Mouse (Mus musculus) retina, postnatal 7 days (tissue): ENCODE results near the gene Pde1a.

ENCODE experiments used
- DNase-seq: peaks from one replicate; pipeline ENCODE4 v3.0.0-alpha.2; 2012; ENCODE audit warnings: low read depth, low spot score

Pde1a gene

DNA sequence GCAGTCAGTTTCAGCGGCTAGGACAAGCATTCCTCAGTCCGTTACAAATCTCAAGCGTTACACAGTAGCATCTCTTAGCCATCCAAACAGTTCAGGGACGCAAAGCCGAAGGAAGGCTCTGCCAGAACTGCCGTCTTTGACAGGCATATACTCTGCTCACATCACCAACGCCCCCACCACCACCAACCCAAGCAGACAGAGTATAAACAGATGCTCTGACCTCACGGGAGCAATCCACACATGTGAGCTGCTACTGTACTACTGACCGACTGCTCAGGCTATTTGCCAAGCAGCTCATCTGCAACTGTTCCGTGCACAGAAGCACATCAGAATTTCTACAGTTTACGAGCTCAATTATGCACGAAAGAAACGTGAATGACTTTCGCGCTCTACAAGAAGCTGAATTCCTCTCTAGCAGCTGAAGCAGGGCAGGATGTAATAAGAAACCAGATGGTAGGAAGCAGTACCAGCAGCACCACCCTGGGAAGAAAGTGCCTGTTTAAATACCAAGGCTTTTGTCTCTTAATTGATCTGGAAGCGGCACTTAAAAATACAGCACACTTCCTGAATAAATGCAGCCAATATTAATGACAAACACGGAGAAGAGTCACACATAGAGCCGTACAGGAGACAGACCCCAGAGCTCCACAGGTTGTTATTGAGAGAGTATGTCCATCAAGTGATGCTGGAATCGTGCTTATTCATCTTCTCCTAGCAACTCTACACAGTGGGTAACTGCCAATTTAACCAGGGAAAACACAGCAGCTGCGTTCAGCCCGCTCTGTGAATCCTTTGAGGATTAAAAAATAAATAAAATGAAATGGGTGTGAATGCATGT is at the start of gene Pde1a:
Gene Pde1a, minus strand, starts transcription at position 598 of the 838 bp plus-strand sequence.
- DNase-seq: no peak

DNA sequence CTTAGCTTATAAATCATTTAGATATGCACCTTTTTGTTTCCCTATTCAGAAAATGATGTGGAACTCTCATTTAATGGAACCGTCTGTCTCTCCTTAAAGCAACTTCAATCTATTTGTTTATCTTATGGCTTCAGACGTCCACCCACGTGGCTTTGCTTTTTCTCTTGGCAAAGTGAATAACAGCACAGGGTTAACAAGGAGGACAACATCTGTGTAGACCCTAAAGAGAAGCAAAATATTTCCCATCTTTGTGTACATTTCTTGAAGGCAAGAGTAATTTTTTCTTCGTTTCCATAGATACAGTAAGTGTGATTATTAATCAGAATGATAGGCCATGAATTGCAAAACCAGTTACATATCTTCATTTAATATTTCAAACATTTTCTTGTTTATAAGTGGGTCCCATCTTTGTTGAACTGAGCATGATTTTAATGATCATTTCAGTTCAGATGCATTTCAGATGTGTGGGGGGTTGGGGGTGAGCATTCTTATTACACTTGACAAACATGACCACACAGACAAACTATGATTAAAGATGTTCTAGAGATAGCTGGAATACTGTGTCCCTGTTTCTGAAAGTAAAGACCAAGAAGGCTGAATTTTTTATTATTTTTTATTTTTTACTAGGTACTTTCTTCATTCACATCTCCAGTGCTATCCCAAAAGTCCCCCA is 49.5 kb upstream of the Pde1a start:
- no peak for DNase-seq

DNA sequence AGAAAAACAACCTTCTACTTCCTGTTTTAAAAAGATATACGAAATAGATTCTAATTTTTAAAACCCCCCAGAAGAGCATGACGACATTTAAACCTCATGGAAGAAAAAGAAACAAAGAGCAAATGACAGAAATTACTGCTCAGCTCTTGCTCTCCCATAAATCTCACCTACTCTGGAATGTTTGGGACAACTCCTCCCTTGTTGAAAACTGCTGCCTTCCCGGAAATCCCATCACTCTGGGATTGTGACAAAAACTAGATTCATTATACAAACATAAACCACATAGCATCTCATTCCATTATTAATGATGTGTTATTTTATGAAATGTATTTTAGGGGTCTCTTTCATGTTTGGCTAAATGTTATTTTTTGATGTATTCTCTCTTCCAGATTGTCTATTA is 48.9 kb upstream of the Pde1a start:
- no peak for DNase-seq

DNA sequence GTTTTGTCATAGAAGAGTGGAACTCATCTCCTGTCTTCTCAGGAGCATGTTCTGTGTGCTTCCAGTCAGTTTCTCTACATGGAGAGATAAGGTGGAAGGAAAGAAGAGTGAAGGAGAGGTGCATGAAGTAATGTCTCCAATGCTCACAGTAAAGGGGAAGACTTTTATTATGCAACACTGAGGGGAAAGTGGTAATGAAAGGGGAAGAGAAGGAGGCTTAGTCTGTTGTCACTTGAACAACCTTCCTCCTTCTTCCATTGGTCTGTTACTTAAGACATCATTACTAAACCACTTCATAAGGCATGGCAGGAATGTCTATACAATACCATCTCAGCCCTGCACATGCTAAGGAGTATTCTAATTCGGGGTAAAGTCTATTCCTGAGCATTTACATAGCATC is 38.8 kb upstream of the Pde1a start:
- no peak for DNase-seq

DNA sequence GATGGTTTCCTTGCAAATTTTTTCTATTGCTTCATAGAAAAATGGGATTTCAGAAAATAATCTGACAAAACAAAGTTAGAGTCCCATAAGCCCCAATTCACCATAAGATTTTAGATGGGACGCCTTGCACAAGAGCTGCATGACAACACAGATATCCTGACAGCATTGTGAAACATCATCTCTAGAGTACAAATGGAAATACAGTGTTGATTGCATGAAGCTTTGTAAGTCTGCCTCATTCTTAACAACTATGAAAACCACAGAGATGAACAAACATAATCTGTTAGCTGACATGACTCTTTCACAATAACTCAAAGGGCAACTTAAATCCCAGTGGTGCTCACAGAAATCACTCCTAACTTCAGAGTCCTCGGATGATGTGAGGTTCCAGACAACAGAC is 29.5 kb upstream of the Pde1a start:
- no peak for DNase-seq

DNA sequence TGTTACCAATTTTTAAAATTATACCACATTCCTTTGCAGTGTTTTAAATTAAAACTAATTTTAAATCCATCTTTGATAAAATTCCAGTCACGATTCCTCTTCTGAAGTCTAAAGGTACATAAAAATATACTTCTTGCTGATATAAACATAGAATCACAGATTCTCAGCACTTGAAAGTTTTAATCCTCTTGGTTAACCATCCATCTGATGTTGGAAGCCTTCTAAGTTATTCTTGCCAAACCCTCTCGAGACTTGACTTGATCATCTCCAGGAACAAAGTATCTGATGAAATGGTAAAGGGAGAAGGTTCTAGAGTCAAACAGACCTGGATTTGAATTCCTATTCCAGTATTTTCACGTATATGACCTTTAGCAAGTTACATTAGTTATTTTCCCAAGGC is 28.9 kb upstream of the Pde1a start:
- no peak for DNase-seq

DNA sequence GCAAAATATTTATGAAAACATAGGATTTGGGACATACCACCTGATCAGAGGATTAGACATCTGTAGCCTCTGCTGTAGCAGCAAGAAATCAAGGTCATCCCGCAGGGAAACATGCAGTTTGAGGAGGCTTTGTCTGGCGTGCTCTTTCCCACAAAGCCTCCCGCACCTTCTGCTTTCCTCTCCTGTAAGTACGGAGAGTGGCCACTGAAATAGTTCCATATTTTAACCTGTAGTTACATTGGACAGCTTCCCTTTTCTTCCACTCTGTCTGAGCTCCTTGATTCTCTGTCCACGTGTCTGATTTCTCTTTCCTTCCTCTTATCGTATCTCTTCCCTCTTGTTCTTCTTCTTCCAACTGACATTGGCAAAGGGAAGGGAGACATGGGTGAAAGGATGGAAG is 20.8 kb upstream of the Pde1a start:
- DNase-seq: no peak

DNA sequence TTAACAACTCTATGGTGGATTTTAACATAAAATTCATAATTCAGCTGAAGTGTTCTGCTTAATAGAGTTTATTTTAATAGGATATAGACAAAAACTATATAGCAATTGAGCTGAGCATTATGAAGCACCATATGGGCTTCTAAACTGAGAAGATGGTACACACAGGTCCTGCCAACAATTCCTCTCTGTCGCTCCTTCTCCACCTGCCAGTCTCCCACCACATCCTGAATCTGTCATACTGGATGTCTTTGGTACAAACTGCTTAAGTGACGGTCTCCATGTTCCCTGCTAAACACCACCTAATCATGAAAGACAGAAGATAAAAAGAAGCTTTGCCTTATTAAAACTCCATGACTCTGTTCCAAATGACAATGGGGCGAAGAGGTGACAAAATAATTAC is 20.1 kb upstream of the Pde1a start:
- DNase-seq: no peak

DNA sequence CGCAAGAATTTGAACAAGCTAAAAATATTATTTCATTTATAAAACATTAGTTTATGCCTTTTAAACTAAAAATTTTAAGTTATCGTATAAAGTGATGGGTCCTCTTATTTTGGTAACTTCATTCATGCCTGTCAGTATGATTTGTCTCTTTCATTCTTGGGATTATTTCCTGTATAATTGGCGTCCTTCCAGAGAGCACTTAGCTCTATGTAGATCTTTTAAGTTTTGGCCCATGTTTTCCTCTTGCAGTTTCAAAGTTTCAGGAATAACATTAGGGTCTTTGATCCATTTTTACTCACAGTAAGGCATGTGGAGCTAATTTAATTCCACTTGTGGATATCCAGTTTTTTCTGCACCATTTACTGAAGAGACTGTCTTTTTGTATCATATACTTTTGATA is 5.8 kb upstream of the Pde1a start:
- no peak for DNase-seq

DNA sequence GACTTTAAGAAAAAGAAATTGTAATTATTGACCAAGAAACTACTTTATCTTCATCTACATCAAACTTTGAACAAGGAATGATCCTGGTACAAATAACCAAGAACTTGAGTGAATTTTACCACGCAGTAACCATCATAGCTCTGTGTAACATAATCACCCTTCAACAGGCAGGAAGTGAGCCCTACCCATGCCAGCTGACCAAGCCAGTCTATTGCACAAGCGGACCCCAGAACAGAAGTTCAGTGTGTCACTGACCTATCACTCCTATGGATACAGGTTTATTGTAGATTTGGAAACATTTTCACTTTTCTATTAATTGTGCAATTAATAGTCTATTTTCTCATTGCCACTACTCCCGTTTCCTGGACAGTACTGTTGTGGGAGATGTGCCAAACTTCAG is 3.4 kb upstream of the Pde1a start:
- no peak for DNase-seq

DNA sequence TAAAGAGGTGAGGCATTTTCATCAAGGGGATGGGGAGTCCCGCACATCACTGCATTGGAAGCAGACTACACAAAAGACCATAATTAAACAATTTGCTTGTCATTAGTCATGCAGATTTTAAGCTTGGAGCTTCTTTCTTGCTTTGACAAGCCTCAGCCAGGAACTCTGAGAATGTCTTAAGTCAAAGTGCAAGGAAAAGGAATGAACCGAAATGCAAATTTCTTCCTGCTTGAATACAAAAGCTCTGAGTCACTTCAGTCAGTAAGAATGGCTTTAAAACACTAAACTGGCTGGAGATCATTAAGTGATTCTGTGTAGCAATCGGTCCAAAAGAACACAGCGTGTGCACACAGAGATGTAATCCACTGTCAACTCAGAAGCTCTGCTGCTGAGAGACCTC is 2.6 kb downstream of the Pde1a start:
- DNase-seq: no peak

DNA sequence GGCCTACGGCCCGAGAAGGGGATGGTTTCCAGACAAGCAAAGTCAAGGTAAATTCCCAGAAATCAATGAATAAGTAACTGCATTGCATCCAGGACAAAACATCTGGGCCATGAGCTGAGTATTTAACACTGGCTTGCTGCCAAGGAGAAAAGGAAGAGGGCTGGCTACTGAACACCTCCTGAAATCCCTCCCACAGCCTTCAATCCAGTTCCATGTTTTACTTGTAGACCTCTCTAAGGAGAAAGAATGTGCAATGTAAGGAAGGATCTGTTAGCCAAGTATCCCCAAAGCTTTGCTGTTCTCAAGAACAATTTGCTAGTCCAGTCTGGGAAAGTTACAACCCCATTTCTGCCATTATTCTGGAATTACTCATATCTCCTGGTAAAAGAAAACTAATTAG is 42.4 kb downstream of the Pde1a start:
- no peak for DNase-seq

DNA sequence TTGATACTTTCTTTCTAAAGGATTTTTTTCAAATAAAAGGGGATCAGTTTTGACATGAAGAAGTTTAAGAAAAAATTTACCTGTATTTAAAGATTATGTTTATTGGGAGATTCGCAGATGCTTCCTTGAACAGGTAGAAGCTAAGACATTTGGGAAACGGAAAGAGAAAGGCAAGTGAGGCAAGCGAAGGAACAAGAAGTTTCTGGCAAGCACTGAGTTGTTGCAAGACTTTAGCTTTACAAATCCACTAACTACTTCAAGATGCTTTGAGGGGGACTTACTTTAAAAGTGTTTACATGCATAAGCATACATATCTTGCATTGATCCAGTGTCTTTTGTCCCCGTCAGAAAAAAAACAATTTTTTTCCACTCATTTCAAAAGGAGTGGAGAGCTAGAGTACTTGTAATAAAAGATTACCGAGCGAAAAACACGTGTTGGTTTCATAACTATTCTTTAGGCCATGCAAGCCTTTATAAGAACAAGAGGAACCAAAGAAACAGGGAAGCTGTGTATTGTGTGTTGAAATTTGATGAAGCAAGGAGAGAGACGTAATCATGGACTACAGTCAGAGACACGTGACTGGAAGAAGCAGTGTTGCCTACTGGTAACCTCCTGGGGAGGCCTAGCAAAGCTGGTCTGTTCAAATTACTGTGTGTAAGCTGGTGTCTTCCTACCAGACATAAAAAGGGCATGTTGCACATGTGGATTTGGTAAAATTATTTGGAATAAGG is 49.0 kb downstream of the Pde1a start:
- DNase-seq: no peak

DNA sequence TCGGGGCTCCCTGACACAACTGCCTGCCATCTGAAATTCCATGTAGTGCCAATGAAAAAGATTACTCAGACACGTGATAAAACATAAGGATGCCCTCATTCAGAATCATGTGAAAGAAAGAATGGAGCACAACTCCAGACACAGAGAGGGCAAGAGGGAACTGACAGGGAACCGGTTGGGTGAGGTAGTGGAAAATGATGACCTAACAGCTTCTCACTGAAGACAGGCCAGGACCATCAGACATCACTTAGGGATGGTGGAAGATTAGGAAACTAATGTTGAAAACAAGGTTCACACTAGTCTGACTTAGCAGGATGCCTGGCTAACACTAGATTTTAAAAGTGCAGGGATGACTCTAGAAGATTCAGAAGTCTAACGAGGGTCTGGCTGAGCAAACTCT is 49.6 kb downstream of the Pde1a start:
- no peak for DNase-seq

DNA sequence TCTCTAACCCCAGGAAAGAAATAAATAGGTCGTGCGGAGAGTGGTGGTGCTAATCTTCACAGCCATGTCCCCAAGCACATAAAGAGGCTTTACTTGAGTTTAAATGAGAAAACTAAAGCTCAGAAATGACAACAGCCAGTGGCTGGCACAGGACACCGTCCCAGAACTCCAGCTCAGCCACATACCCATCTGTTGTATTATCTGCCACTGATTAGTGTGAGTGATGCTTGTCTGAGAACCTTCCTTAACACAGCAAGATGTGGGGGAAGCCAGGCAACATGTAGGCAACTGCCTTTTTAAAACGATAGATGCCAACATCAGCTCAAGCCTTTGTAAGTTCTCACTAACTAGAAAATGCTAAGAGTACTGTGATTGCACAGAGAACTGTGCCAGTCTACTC is 52.9 kb downstream of the Pde1a start:
- DNase-seq: no peak

DNA sequence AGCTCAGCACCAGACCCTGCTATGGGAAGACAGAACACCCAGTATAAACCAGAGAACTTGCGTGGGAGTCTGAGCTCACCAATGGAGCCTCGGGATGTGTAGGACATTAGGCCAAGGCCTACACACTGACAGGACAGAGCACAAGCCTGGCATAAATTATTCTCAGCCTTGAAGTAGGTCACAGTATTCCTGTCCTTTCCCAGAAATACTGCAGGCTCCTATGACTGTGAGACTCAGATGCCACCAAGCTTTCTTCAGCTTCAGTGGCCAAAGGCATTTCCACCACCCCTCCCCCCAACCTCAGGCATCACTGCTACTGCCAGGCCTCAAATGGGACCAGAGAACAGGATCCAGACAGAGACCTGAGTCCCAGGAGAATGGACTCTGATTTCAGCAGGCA is 54.7 kb downstream of the Pde1a start:
- no peak for DNase-seq

DNA sequence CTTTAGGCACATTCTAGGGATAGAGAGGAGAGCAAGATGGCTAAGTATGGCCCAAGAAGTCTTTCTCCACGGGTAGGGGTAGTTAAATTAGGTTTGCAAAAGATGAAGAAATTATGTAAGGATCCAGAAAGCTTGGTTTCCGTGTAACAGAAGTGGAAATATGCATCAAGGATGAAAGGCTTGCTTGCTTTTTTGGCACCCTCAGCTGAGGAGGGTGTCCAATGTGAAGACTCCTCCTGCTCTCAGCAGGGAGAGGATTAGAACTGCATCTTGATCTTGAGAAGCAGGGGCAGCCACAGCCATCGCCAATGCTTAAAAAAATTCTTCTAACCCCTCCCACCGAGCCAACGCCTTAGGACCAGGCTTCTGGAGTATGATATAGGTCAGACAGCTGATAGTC is 55.2 kb downstream of the Pde1a start:
- DNase-seq: no peak

DNA sequence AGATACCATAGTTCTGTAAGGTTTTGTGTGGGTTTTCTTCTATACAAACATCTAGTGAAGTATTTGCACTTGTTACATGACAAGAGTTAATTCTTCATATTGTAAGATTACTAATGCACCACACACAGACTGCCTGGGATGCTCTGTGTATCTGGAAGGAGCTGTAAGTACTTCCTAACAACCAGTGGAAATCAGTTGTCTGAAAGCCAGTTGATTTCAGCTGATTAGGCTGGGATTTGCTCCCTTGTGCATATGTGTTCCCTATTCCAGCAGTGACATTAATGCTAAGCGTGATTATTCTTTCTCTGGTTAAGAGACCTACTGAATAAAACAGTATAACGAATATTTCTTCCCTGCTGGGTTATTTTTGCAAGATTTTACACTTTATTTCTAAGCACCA is 55.8 kb downstream of the Pde1a start:
- DNase-seq: no peak

DNA sequence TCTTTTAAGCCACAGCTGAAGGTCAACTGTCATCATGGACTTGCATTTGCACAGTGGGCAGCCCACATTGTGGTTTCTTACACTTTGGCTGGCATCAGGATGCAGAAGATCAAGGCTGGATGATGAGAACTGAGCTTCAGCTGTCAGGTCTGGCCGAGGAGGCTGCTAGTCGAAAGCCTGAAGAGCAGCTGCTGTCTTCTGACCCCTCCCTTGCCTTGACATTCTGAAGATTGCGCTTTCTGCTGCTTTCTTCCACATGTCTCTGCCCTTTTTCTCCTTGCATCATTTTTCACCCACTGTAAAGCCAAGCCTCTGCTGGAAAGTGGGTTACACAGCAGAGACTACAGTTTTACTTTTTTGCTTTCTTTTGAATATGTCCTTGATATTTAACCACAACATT is 59.5 kb downstream of the Pde1a start:
- DNase-seq: no peak

DNA sequence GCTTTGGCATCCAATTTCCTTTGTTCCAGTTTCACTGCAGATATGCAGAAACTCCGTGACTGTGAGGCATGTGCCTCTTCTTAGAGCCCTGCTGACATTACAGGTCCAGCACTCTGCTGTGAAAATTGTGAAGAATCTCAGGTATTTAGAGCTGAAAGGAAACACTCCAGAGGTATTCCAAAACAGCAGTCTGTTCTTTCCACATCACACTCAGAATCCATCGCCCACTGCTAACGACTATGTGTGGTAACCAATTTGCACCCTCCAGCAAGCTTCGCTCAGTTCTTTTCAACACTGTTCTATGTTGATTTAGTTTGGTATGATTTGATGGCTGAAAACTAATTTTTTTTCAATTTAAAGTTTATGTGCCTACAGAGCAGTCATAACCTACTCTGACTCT is 62.8 kb downstream of the Pde1a start:
- no peak for DNase-seq

DNA sequence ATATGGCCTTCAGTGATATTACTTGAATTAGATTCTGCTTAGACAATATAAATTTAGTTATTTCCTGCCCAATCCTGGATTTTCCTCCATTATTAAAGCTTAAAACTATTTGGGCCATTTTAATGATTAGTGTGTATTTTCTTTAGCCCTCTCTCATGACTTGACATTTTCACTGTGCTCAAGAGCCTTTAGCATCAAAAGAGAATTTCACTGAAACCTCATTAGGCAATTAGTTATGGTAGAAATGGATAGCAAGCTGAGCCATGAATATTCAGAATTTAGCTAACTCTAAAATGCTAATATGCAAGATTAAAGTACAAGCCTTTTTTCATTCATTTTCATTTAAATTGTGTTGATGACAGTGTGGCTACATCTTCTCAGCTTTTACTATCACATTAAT is 73.2 kb downstream of the Pde1a start:
- no peak for DNase-seq

DNA sequence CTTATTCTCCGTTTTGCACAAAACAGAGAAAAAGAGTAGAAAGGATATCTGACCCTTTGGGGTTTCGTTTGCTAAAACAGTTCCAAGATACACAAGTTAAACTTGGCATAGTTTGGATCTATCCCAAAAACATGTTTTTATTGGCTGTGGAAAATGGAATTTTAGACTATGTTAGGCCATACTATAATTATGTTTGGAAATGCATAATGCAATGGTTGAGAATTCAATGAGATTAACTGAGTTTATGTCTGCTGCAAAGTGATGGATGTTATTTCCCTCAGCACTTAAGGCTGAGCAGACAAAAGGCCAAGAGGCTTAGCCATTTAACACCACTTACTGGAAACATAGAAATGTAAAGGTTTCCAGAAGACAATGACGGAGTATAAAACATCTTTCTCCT is 75.2 kb downstream of the Pde1a start:
- no peak for DNase-seq
